Mouse (Mus musculus) hindbrain, embryonic 15.5 days (tissue): ENCODE results near the gene Abca12. TPM values are rescaled to one million over a fixed set of nuclear protein-coding genes. Genes with fewer than 3 reads are reported as not detected.

Experiments
- ATAC-seq: fragments of 200-750 bp; cut with Nextera tagmentation; 2 replicates; pipeline ENCODE4 v1.8.0; 2017; ENCODE audit warnings: low read depth, moderate number of reproducible peaks, moderate TSS enrichment; ENCODE audit not compliant: low FRiP score
- H3K27ac ChIP-seq: fragments of 300-500 bp; sonication (generic); replicated peaks from 2 replicates; pipeline ENCODE4 v1.5.1; 2015; ENCODE audit warnings: mild to moderate bottlenecking, inconsistent platforms
- H3K27me3 ChIP-seq: fragments of 300-500 bp; sonication (generic); 2 replicates; pipeline ENCODE4 v1.6.1; 2015; ENCODE audit warnings: control low read depth, inconsistent platforms
- H3K36me3 ChIP-seq: fragments of 300-500 bp; sonication (generic); 2 replicates; pipeline ENCODE4 v1.6.1; 2015; ENCODE audit warnings: control low read depth, inconsistent platforms
- H3K4me1 ChIP-seq: fragments of 300-500 bp; sonication (generic); replicated peaks from 2 replicates; pipeline ENCODE4 v1.6.1; 2015; ENCODE audit warnings: control low read depth, inconsistent platforms
- H3K4me2 ChIP-seq: fragments of 300-500 bp; sonication (generic); 2 replicates; pipeline ENCODE4 v1.6.1; 2015; ENCODE audit warnings: moderate library complexity, mild to moderate bottlenecking, inconsistent platforms
- H3K4me3 ChIP-seq: fragments of 300-500 bp; sonication (generic); 2 replicates; pipeline ENCODE4 v1.5.1; 2015; ENCODE audit warnings: mild to moderate bottlenecking, inconsistent platforms
- H3K9ac ChIP-seq: fragments of 300-500 bp; sonication (generic); 2 replicates; pipeline ENCODE4 v1.6.1; 2015; ENCODE audit warnings: inconsistent platforms
- H3K9me3 ChIP-seq: fragments of 300-500 bp; sonication (generic); 2 replicates; pipeline ENCODE4 v1.6.1; 2016; ENCODE audit warnings: control low read depth, inconsistent platforms
- WGBS: fragments of 180-500 bp; shearing (Covaris S2); methylation state at CpG from one replicate; pipeline ENCODE4 v1.1.7; 2015; 5-methylcytosine and 5-hydroxymethylcytosine counted together
- polyA plus RNA-seq: library from polyadenylated mRNA; unstranded; fragments of >200 nt; fragmentation: Nextera tagmentation; extraction: Ambion mirVana; gene quantifications from 2 replicates; pipeline ENCODE4 v1.2.1, GENCODE M21; 2015

The Abca12 gene
- polyA plus RNA-seq, 1 experiment from 2014 or later = 0.06 TPM

DNA sequence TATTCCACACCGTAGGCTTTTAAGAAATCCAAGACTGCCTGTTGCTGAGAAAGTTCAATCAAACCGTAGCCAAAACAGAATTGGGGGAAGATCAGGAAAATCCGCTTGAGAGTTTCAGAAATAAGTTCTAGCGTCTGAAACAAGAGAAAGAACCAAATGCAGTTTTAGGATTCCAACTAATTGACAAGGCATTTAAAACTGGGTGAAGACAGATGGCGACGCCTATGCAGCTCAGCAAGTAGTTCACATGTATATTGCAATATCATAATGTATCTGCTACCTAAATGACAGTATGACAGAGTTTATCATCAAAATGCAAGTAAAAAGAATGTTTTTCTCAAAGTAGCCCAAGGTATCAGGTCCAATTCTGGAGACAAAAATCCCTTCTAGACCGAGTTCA is 151.2 kb downstream of the Abca12 start:
- ATAC-seq = no peak
- WGBS = 95% methylated on average over 7 of the region's 7 CpGs
- Histone ChIP-seq H3K27me3 (no peaks in the 10 kb centered on the region), H3K27ac (no peak overlapping the region), H3K4me1 (no peaks in the 10 kb centered on the region), H3K36me3 (no peaks in the 10 kb centered on the region), H3K9me3 (no peaks in the 10 kb centered on the region), H3K9ac (no peak overlapping the region), H3K4me2 (no peak overlapping the region), H3K4me3 (no peak overlapping the region)

GRCm38 (mm10) chr1:71244647-71245046 is 170.1 kb downstream of the Abca12 start:
- Histone ChIP-seq H3K36me3 (no peaks in the 10 kb centered on the region), H3K4me2 (no peak overlapping the region), H3K27ac (no peak overlapping the region), H3K9me3 (no peaks in the 10 kb centered on the region), H3K9ac (no peak overlapping the region), H3K4me3 (no peak overlapping the region), H3K27me3 (no peaks in the 10 kb centered on the region), H3K4me1 (no peaks in the 10 kb centered on the region)
- no peak for ATAC-seq
- 61% methylated on average over 3 of the region's 3 CpGs for WGBS

DNA sequence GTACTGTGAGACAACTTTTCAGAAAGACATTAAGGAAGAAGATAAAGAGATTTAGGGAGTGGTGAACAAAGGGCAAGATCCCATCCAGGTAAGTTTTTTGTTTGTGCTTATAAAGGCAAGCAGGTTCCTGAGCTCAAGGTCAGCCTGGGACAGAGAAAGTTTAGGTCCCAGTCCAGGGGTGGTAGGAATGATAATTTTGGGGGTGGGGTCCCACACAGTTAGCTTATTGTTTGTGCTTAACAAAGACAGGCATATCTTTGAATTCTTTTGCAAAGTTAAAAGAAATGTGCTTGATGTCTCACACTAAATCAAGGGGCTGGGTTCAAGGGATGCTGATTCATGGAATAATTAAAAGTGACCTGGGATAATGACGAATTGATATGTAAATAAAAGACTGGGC is 173.3 kb downstream of the Abca12 start:
- Histone ChIP-seq H3K4me2 (no peak overlapping the region), H3K27me3 (no peaks in the 10 kb centered on the region), H3K9ac (no peak overlapping the region), H3K9me3 (no peaks in the 10 kb centered on the region), H3K4me3 (no peak overlapping the region), H3K36me3 (no peaks in the 10 kb centered on the region), H3K4me1 (no peaks in the 10 kb centered on the region), H3K27ac (no peak overlapping the region)
- ATAC-seq = no peak
- WGBS = 76% methylated on average over 1 of the region's 1 CpGs

GRCm38 (mm10) chr1:71239586-71239985 is 175.1 kb downstream of the Abca12 start:
- WGBS = 75% methylated on average over 4 of the region's 4 CpGs
- Histone ChIP-seq H3K4me1 (no peaks in the 10 kb centered on the region), H3K4me3 (no peak overlapping the region), H3K27me3 (no peaks in the 10 kb centered on the region), H3K9ac (no peak overlapping the region), H3K4me2 (no peak overlapping the region), H3K27ac (no peak overlapping the region), H3K36me3 (no peaks in the 10 kb centered on the region), H3K9me3 (no peaks in the 10 kb centered on the region)
- ATAC-seq = no peak

DNA sequence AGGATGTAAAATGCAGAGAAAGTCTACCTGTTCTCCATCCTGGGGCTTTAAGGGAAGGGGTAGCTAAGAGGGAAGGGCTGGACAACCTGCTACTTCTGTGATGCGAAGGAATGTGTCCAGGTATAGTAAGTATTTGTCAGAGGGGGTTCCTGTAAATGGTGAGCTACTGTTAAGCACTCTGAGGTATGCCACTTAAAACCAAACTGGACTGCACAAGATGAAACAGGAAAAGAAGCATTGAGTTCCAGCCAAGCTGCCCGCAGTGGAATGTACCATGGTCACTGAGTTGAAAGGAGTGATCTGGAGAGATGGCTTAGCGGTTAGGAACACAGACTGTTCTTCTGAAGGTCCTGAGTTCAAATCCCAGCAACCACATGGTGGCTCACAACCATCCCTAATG is 179.4 kb downstream of the Abca12 start:
- no peak overlapping the region for H3K4me2 ChIP-seq
- H3K4me1 ChIP-seq = no peaks in the 10 kb centered on the region
- 98% methylated on average over 3 of the region's 3 CpGs for WGBS
- no peaks in the 10 kb centered on the region for H3K9me3 ChIP-seq
- ATAC-seq = no peak
- H3K27ac ChIP-seq = no peak overlapping the region
- no peaks in the 10 kb centered on the region for H3K36me3 ChIP-seq
- no peak overlapping the region for H3K9ac ChIP-seq
- no peaks in the 10 kb centered on the region for H3K27me3 ChIP-seq
- H3K4me3 ChIP-seq = no peak overlapping the region

- no peak overlapping the region for H3K27ac ChIP-seq
- ATAC-seq = no peak
- H3K9ac ChIP-seq = no peak overlapping the region
- WGBS = 91% methylated on average over 2 of the region's 2 CpGs
- H3K4me1 ChIP-seq = no peaks in the 10 kb centered on the region
- H3K4me3 ChIP-seq = no peak overlapping the region
- H3K9me3 ChIP-seq = no peaks in the 10 kb centered on the region
- no peak overlapping the region for H3K4me2 ChIP-seq
- H3K27me3 ChIP-seq = no peaks in the 10 kb centered on the region
- no peaks in the 10 kb centered on the region for H3K36me3 ChIP-seq
Measured at GRCm38 (mm10) chr1:71231211-71231610, 183.5 kb downstream of the Abca12 start.

GRCm38 (mm10) chr1:71203581-71203980 is 211.1 kb downstream of the Abca12 start:
- no peak overlapping the region for H3K4me2 ChIP-seq
- WGBS = 80% methylated on average over 4 of the region's 4 CpGs

DNA sequence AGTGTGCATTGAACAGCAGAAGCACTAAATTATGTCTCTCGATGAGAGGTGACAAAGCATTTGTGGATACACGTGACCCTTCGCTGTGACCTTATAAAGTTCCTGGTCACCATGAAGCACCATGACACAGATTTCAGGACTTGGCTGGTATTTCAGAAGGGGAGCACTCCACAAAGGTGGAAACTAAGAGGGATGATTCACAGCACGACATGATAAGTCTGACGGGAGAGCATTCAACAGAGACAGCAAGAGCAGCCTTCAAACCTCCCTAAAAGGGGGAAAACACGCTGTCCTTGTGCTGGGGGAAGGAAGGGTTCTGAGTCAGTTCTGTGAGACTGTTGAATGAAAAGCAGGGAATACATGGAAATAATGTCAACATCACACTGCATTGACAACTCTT is 218.5 kb downstream of the Abca12 start:
- no peaks in the 10 kb centered on the region for H3K4me1 ChIP-seq
- WGBS = 86% methylated on average over 6 of the region's 6 CpGs
- H3K36me3 ChIP-seq = no peaks in the 10 kb centered on the region
- no peak overlapping the region for H3K27ac ChIP-seq
- no peak overlapping the region for H3K4me3 ChIP-seq
- H3K27me3 ChIP-seq = no peaks in the 10 kb centered on the region
- no peak for ATAC-seq
- no peak overlapping the region for H3K4me2 ChIP-seq
- no peaks in the 10 kb centered on the region for H3K9me3 ChIP-seq
- no peak overlapping the region for H3K9ac ChIP-seq

More at GRCm38 (mm10) chr1:71203581-71203980, 211.1 kb downstream of the Abca12 start:
- H3K4me3 ChIP-seq = no peak overlapping the region
- H3K27ac ChIP-seq = no peak overlapping the region
- ATAC-seq = no peak
- H3K36me3 ChIP-seq = no peaks in the 10 kb centered on the region
- no peaks in the 10 kb centered on the region for H3K4me1 ChIP-seq
- no peak overlapping the region for H3K9ac ChIP-seq
- no peaks in the 10 kb centered on the region for H3K9me3 ChIP-seq
- H3K27me3 ChIP-seq = no peaks in the 10 kb centered on the region

- ATAC-seq = no peak
- 86% methylated on average over 4 of the region's 4 CpGs for WGBS
Measured at GRCm38 (mm10) chr1:71195333-71195732, 219.4 kb downstream of the Abca12 start.

GRCm38 (mm10) chr1:71193931-71194330 is 220.8 kb downstream of the Abca12 start:
- no peak overlapping the region for H3K4me2 ChIP-seq
- no peaks in the 10 kb centered on the region for H3K9me3 ChIP-seq
- no peaks in the 10 kb centered on the region for H3K36me3 ChIP-seq
- 33% methylated on average over 1 of the region's 1 CpGs for WGBS
- no peaks in the 10 kb centered on the region for H3K4me1 ChIP-seq
- H3K27me3 ChIP-seq = no peaks in the 10 kb centered on the region
- H3K4me3 ChIP-seq = no peak overlapping the region
- no peak for ATAC-seq
- H3K27ac ChIP-seq = no peak overlapping the region
- H3K9ac ChIP-seq = no peak overlapping the region

More at GRCm38 (mm10) chr1:71195333-71195732, 219.4 kb downstream of the Abca12 start:
- no peak overlapping the region for H3K4me2 ChIP-seq
- H3K27me3 ChIP-seq = no peaks in the 10 kb centered on the region
- no peak overlapping the region for H3K9ac ChIP-seq
- H3K9me3 ChIP-seq = no peaks in the 10 kb centered on the region
- H3K27ac ChIP-seq = no peak overlapping the region
- no peaks in the 10 kb centered on the region for H3K4me1 ChIP-seq
- H3K4me3 ChIP-seq = no peak overlapping the region
- no peaks in the 10 kb centered on the region for H3K36me3 ChIP-seq

Other genes starting within 250 kb of the Abca12 start
- 30.1 and 33.6 TPM in 2 replicates for gene Atic, start 142.2 kb upstream of the Abca12 start, polyA plus RNA-seq
- gene Fn1, start 238.3 kb upstream of the Abca12 start, polyA plus RNA-seq = 36.7 and 42.7 TPM in 2 replicates